Mouse (Mus musculus): ENCODE measurements around the gene Gjc1. TPM values are rescaled to one million over a fixed set of nuclear protein-coding genes. Genes with fewer than 3 reads are reported as not detected.
A peak's percentile ranks its signal among the peaks of the same experiment; 100 is the strongest.

Gjc1 gene
- polyA plus RNA-seq, 1 experiment from 2014 or later = 38.6 TPM

- 87% methylated on average over 10 of the region's 10 CpGs for WGBS
- Histone ChIP-seq H3K36me3 (peaks cover 16% of the 10 kb centered on the region; the same call in 1 of the 2 replicates), H3K4me2 (replicated peaks) (no peak overlapping the region), H3K9ac (no peak overlapping the region), H3K4me1 (replicated peaks) (no peaks in the 10 kb centered on the region), H3K9me3 (no peaks in the 10 kb centered on the region), H3K4me3 (replicated peaks) (no peak overlapping the region), H3K27me3 (replicated peaks) (no peaks in the 10 kb centered on the region), H3K27ac (no peak overlapping the region)
- ATAC-seq = no peak
These were observed 14.7 kb upstream of the Gjc1 start for GRCm38 (mm10) chr11:102834219-102834618.

- ATAC-seq = no peak
- Histone ChIP-seq H3K36me3 (peaks cover 3% of the 10 kb centered on the region; the same call in 1 of the 2 replicates), H3K4me3 (replicated peaks) (no peak overlapping the region), H3K27me3 (replicated peaks) (no peaks in the 10 kb centered on the region), H3K4me2 (replicated peaks) (no peak overlapping the region), H3K9me3 (no peaks in the 10 kb centered on the region), H3K27ac (no peak overlapping the region), H3K4me1 (replicated peaks) (no peaks in the 10 kb centered on the region), H3K9ac (no peak overlapping the region)
- 61% methylated on average over 18 of the region's 18 CpGs for WGBS
These were observed 13.3 kb upstream of the Gjc1 start for GRCm38 (mm10) chr11:102832700-102833297.

- no peak overlapping the region for H3K27ac ChIP-seq
- H3K27me3 ChIP-seq (replicated peaks) = no peaks in the 10 kb centered on the region
- no peak overlapping the region for H3K4me3 ChIP-seq (replicated peaks)
- H3K4me1 ChIP-seq (replicated peaks) = no peaks in the 10 kb centered on the region
- H3K9ac ChIP-seq = no peak overlapping the region
- no peaks in the 10 kb centered on the region for H3K36me3 ChIP-seq
- H3K4me2 ChIP-seq (replicated peaks) = no peak overlapping the region
- H3K9me3 ChIP-seq = no peaks in the 10 kb centered on the region
- WGBS = 56% methylated on average over 4 of the region's 4 CpGs
- no peak for ATAC-seq
These were observed 10.8 kb upstream of the Gjc1 start for GRCm38 (mm10) chr11:102830276-102830675.

- Histone ChIP-seq H3K36me3 (no peaks in the 10 kb centered on the region), H3K9me3 (no peaks in the 10 kb centered on the region), H3K4me1 (replicated peaks) (no peaks in the 10 kb centered on the region), H3K27me3 (replicated peaks) (no peaks in the 10 kb centered on the region), H3K9ac (no peak overlapping the region), H3K4me2 (replicated peaks) (no peak overlapping the region), H3K4me3 (replicated peaks) (no peak overlapping the region), H3K27ac (no peak overlapping the region)
- ATAC-seq = no peak
- WGBS = 57% methylated on average over 4 of the region's 4 CpGs
These were observed 7.6 kb upstream of the Gjc1 start for GRCm38 (mm10) chr11:102827097-102827496.

GRCm38 (mm10) chr11:102826476-102826875, 7.0 kb upstream of the Gjc1 start:
- WGBS = 70% methylated on average over 2 of the region's 2 CpGs
- no peak overlapping the region for H3K4me2 ChIP-seq (replicated peaks)

GRCm38 (mm10) chr11:102821231-102821630, 1.7 kb upstream of the Gjc1 start:
- WGBS = 46% methylated on average over 6 of the region's 6 CpGs
- no peaks in the 10 kb centered on the region for H3K36me3 ChIP-seq
- H3K4me1 ChIP-seq (replicated peaks) = peaks cover 8% of the 10 kb centered on the region
- no peaks in the 10 kb centered on the region for H3K27me3 ChIP-seq (replicated peaks)
- H3K9ac ChIP-seq = no peak overlapping the region
- no peak overlapping the region for H3K4me3 ChIP-seq (replicated peaks)
- H3K27ac ChIP-seq = no peak overlapping the region
- H3K4me2 ChIP-seq (replicated peaks) = no peak overlapping the region
- ATAC-seq = no peak
- H3K9me3 ChIP-seq = no peaks in the 10 kb centered on the region

More at GRCm38 (mm10) chr11:102826476-102826875, 7.0 kb upstream of the Gjc1 start:
- Histone ChIP-seq H3K4me1 (replicated peaks) (no peaks in the 10 kb centered on the region), H3K9ac (no peak overlapping the region), H3K36me3 (no peaks in the 10 kb centered on the region), H3K9me3 (no peaks in the 10 kb centered on the region), H3K27ac (no peak overlapping the region), H3K27me3 (replicated peaks) (no peaks in the 10 kb centered on the region), H3K4me3 (replicated peaks) (no peak overlapping the region)
- no peak for ATAC-seq

GRCm38 (mm10) chr11:102820432-102820831, 932 bp upstream of the Gjc1 start:
- no peaks in the 10 kb centered on the region for H3K27me3 ChIP-seq (replicated peaks)
- ATAC-seq = no peak
- WGBS = 28% methylated on average over 3 of the region's 3 CpGs
- H3K4me1 ChIP-seq (replicated peaks) = peaks cover 11% of the 10 kb centered on the region
- H3K27ac ChIP-seq = no peak overlapping the region
- no peaks in the 10 kb centered on the region for H3K36me3 ChIP-seq
- H3K9me3 ChIP-seq = no peaks in the 10 kb centered on the region
- no peak overlapping the region for H3K9ac ChIP-seq
- no peak overlapping the region for H3K4me3 ChIP-seq (replicated peaks)
- no peak overlapping the region for H3K4me2 ChIP-seq (replicated peaks)

GRCm38 (mm10) chr11:102819783-102820385, 384 bp upstream of the Gjc1 start:
- H3K27me3 ChIP-seq (replicated peaks) = no peaks in the 10 kb centered on the region
- H3K9ac ChIP-seq = peak overlapping the region; percentile 94
- H3K27ac ChIP-seq = peak overlapping the region; percentile 98
- H3K4me1 ChIP-seq (replicated peaks) = peaks cover 11% of the 10 kb centered on the region
- peak overlapping the region; percentile 81 for H3K4me3 ChIP-seq (replicated peaks)
- no peaks in the 10 kb centered on the region for H3K36me3 ChIP-seq
- ATAC-seq = peak; percentile 18
- WGBS = 10% methylated on average over 14 of the region's 14 CpGs
- peak overlapping the region; percentile 93 for H3K4me2 ChIP-seq (replicated peaks)
- no peaks in the 10 kb centered on the region for H3K9me3 ChIP-seq

GRCm38 (mm10) chr11:102818121-102819020, 1.1 kb downstream of the Gjc1 start:
- Histone ChIP-seq H3K9me3 (no peaks in the 10 kb centered on the region), H3K36me3 (no peaks in the 10 kb centered on the region), H3K9ac (peak overlapping the region; percentile 94), H3K4me2 (replicated peaks) (peak overlapping the region; percentile 93), H3K4me3 (replicated peaks) (peak overlapping the region; percentile 81), H3K27ac (peak overlapping the region; percentile 98), H3K4me1 (replicated peaks) (peaks cover 11% of the 10 kb centered on the region), H3K27me3 (replicated peaks) (no peaks in the 10 kb centered on the region)
- peak; percentile 63 for ATAC-seq
- under 1% methylated on average over 69 of the region's 92 CpGs for WGBS

GRCm38 (mm10) chr11:102814881-102815280, 4.6 kb downstream of the Gjc1 start:
- H3K9ac ChIP-seq = no peak overlapping the region
- H3K4me2 ChIP-seq (replicated peaks) = no peak overlapping the region
- H3K36me3 ChIP-seq = no peaks in the 10 kb centered on the region
- no peak overlapping the region for H3K27ac ChIP-seq
- no peaks in the 10 kb centered on the region for H3K9me3 ChIP-seq
- H3K27me3 ChIP-seq (replicated peaks) = no peaks in the 10 kb centered on the region
- H3K4me3 ChIP-seq (replicated peaks) = no peak overlapping the region
- no peak for ATAC-seq
- peaks cover 14% of the 10 kb centered on the region for H3K4me1 ChIP-seq (replicated peaks)

- no peak for ATAC-seq
- H3K27ac ChIP-seq = no peak overlapping the region
- H3K4me1 ChIP-seq (replicated peaks) = peaks cover 3% of the 10 kb centered on the region; the same call in 1 of the 2 replicates
- no peaks in the 10 kb centered on the region for H3K27me3 ChIP-seq (replicated peaks)
- H3K9me3 ChIP-seq = no peaks in the 10 kb centered on the region
- H3K4me2 ChIP-seq (replicated peaks) = no peak overlapping the region
- 49% methylated on average over 4 of the region's 4 CpGs for WGBS
- no peaks in the 10 kb centered on the region for H3K36me3 ChIP-seq
- H3K9ac ChIP-seq = no peak overlapping the region
- no peak overlapping the region for H3K4me3 ChIP-seq (replicated peaks)
These were observed 8.6 kb downstream of the Gjc1 start for GRCm38 (mm10) chr11:102810721-102811485.

GRCm38 (mm10) chr11:102808246-102808645, 11.3 kb downstream of the Gjc1 start:
- Histone ChIP-seq H3K4me1 (replicated peaks) (peaks cover 3% of the 10 kb centered on the region; the same call in 1 of the 2 replicates), H3K4me3 (replicated peaks) (no peak overlapping the region), H3K27ac (no peak overlapping the region), H3K9me3 (no peaks in the 10 kb centered on the region), H3K36me3 (no peaks in the 10 kb centered on the region), H3K4me2 (replicated peaks) (no peak overlapping the region), H3K27me3 (replicated peaks) (no peaks in the 10 kb centered on the region), H3K9ac (no peak overlapping the region)
- 59% methylated on average over 5 of the region's 5 CpGs for WGBS
- ATAC-seq = no peak
